Mouse (Mus musculus) layer of hippocampus, adult 9-11 months (tissue): ENCODE results near the gene Olfr1453.
"Not testable (repeated sequence)": the region's sequence is repeated elsewhere in the genome, so short reads cannot be mapped to it uniquely, and the experiment has no call there.

Experiments used
- DNase-seq: peaks from one replicate; pipeline ENCODE4 v3.0.0; 2022

Olfr1453 gene

DNA sequence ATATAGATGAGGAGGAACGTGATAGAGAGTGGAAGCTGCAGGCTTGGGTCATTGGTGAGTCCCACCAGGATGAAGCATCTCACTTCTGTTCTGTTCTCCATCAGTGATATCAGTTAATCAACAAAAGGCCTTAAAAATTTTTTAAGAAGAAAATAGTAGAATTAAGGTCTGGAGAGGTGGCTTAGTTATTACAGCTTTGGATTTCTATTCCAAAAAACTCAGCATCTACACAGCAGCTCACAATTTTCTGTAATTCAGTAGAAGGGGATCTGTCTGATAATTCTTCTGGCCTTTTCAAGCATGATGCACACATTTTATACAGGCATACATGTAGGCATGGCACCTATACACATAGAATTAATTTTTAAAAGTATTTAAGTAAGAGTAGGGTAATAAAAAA is at the start of gene Olfr1453:
Gene Olfr1453 (minus strand): TSS at position 101 of the 400 bp plus-strand sequence.
- no peak for DNase-seq

DNA sequence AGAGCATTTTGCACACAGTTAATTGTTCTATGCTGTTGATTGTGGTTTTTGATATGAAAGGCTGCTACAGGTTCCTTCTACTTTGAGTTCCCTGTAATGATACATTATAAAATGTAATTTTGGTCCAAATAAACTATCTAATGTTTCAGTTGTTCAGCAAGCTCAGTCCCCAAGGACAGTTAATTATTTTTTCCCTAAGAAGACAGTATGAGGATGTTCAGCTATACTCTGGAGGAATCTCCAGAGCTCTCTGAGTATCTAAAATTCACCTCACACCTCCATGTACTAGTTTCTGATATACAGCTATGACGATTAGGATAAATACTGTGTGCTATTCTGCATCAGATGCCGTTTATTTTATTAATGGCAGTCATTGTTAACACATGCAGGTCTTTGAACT is 32.2 kb upstream of the Olfr1453 start, which contains the start of gene Olfr1454:
Gene Olfr1454 (plus strand): TSS at position 301 of the 400 bp plus-strand sequence.
- DNase-seq, result no peak

DNA sequence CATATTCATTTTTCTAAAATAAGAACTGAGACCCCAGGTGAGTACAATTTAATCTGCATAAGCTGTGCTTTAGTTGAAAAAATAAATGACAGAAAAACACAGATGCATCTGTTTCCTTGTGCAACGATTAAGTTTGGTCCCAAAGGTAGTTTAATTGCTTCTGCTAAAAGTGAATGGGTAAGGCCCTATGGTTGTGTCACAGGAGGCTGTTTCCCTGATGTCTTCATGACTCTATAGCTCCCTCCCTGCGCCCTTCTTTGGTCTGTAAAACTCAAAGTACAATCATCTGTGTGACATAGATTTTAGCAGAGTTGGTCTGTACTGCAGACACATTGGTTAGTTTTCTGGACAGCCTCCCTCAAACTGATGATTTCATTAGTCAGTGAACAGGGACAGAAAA is 33.4 kb downstream of the Olfr1453 start, which contains the start of gene Olfr1451:
Gene Olfr1451 (plus strand): TSS at position 301 of the 400 bp plus-strand sequence.
- no peak for DNase-seq

DNA sequence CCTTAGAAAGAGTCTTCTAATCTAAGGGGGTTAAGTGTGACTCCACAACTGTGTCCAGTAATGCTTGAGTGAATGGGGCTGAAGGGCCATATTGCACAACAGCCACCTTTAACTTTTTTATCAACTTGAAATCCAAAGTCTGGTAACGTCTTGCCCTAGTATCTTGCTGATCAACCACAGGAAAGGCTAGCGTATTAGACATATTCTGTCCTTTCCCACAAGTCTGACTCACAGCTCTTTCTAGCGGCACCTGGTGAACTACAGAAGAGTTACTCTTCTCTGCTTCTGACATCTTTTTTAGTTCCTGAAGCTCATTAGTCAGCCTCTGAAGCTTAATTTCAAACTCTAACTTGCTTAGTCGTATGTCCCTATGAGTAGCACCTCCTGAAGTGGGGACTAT is 35.8 kb downstream of the Olfr1453 start:
- DNase-seq, result not testable (repeated sequence)
